Mouse (Mus musculus) embryonic facial prominence, embryonic 13.5 days (tissue): ENCODE data around the gene Ero1lb. TPM values are rescaled to one million over a fixed set of nuclear protein-coding genes. Genes with fewer than 3 reads are reported as not detected.
"Not testable (repeated sequence)": the region's sequence is repeated elsewhere in the genome, so short reads cannot be mapped to it uniquely, and the experiment has no call there.

ENCODE experiments used
- ATAC-seq: fragments of 200-750 bp; cut with Nextera tagmentation; 2 replicates; pipeline ENCODE4 v1.8.0; 2017; ENCODE audit warnings: low read depth; ENCODE audit not compliant: insufficient number of reproducible peaks, insufficient read depth, low FRiP score, low TSS enrichment
- H3K27ac ChIP-seq: fragments of 300-500 bp; sonication (generic); 2 replicates; pipeline ENCODE4 v1.5.1; 2015; ENCODE audit warnings: moderate library complexity, mild to moderate bottlenecking, inconsistent platforms
- H3K27me3 ChIP-seq: fragments of 300-500 bp; sonication (generic); 2 replicates; pipeline ENCODE4 v1.6.1; 2015; ENCODE audit warnings: mild to moderate bottlenecking, inconsistent platforms
- H3K36me3 ChIP-seq: fragments of 300-500 bp; sonication (generic); 2 replicates; pipeline ENCODE4 v1.6.1; 2015; ENCODE audit warnings: mild to moderate bottlenecking, inconsistent platforms
- H3K4me1 ChIP-seq: fragments of 300-500 bp; sonication (generic); 2 replicates; pipeline ENCODE4 v1.6.1; 2015; ENCODE audit warnings: inconsistent platforms
- H3K4me2 ChIP-seq: fragments of 300-500 bp; sonication (generic); 2 replicates; pipeline ENCODE4 v1.6.1; 2015; ENCODE audit warnings: moderate library complexity, mild to moderate bottlenecking, inconsistent platforms
- H3K4me3 ChIP-seq: fragments of 300-500 bp; sonication (generic); 2 replicates; pipeline ENCODE4 v1.5.1; 2015; ENCODE audit warnings: mild to moderate bottlenecking, inconsistent platforms
- H3K9ac ChIP-seq: fragments of 300-500 bp; sonication (generic); 2 replicates; pipeline ENCODE4 v1.6.1; 2015; ENCODE audit warnings: mild to moderate bottlenecking, inconsistent platforms
- H3K9me3 ChIP-seq: fragments of 300-500 bp; sonication (generic); 2 replicates; pipeline ENCODE4 v1.6.1; 2016; ENCODE audit warnings: inconsistent platforms
- WGBS: fragments of 180-500 bp; shearing (Covaris S2); methylation state at CpG from one replicate; pipeline ENCODE4 v1.1.7; 2015; ENCODE audit warnings: mixed read lengths; 5-methylcytosine and 5-hydroxymethylcytosine counted together
- polyA plus RNA-seq: library from polyadenylated mRNA; unstranded; fragments of >200 nt; fragmentation: Nextera tagmentation; extraction: Ambion mirVana; gene quantifications from 2 replicates; pipeline ENCODE4 v1.2.1, GENCODE M21; 2015

The Ero1lb gene
- polyA plus RNA-seq, 1 experiment from 2014 or later, result 6.6 TPM

- no peak overlapping the region for H3K27ac ChIP-seq
- no peak overlapping the region for H3K4me3 ChIP-seq
- H3K27me3 ChIP-seq, result no peaks in the 10 kb centered on the region
- no peaks in the 10 kb centered on the region for H3K4me1 ChIP-seq
- 0 out of 2 replicates have a peak, but pooled peaks cover 5% of the 10 kb centered on the region for H3K36me3 ChIP-seq
- H3K9ac ChIP-seq, result no peak overlapping the region
- 5% methylated on average over 3 of the region's 3 CpGs for WGBS
- ATAC-seq, result no peak
- H3K9me3 ChIP-seq, result no peaks in the 10 kb centered on the region
- no peak overlapping the region for H3K4me2 ChIP-seq
Observed at GRCm38 (mm10) chr13:12589003-12589402, 23.3 kb downstream of the Ero1lb start.

- ATAC-seq, H3K27me3 ChIP-seq, H3K4me3 ChIP-seq, H3K9me3 ChIP-seq, H3K27ac ChIP-seq, H3K36me3 ChIP-seq, H3K9ac ChIP-seq, H3K4me1 ChIP-seq, H3K4me2 ChIP-seq: not testable (repeated sequence)
- 74% methylated on average over 4 of the region's 4 CpGs for WGBS
Observed at GRCm38 (mm10) chr13:12597075-12597474, 31.4 kb downstream of the Ero1lb start.

GRCm38 (mm10) chr13:12610206-12610605, 44.5 kb downstream of the Ero1lb start:
- not testable (repeated sequence) for ATAC-seq, H3K4me3 ChIP-seq, H3K9me3 ChIP-seq, H3K27me3 ChIP-seq, H3K4me1 ChIP-seq, H3K4me2 ChIP-seq, H3K9ac ChIP-seq, H3K27ac ChIP-seq, H3K36me3 ChIP-seq

GRCm38 (mm10) chr13:12614026-12614425, 48.4 kb downstream of the Ero1lb start:
- H3K4me1 ChIP-seq, H3K27ac ChIP-seq, H3K9me3 ChIP-seq, ATAC-seq, H3K27me3 ChIP-seq, H3K9ac ChIP-seq, H3K4me3 ChIP-seq, H3K4me2 ChIP-seq: not testable (repeated sequence)
- H3K36me3 ChIP-seq, result peaks cover 15% of the 10 kb centered on the region
- whole genome bisulfite sequencing, result 90% methylated on average over 6 of the region's 6 CpGs

GRCm38 (mm10) chr13:12614591-12614990, 48.9 kb downstream of the Ero1lb start:
- not testable (repeated sequence) for H3K4me2 ChIP-seq, H3K4me3 ChIP-seq, H3K9me3 ChIP-seq, ATAC-seq, H3K4me1 ChIP-seq, H3K27ac ChIP-seq, H3K9ac ChIP-seq, H3K27me3 ChIP-seq
- peaks cover 21% of the 10 kb centered on the region for H3K36me3 ChIP-seq
- WGBS, result 92% methylated on average over 7 of the region's 7 CpGs

- WGBS, result 93% methylated on average over 10 of the region's 10 CpGs
- H3K4me3 ChIP-seq, result not testable (repeated sequence)
- peaks cover 25% of the 10 kb centered on the region for H3K36me3 ChIP-seq
Observed at GRCm38 (mm10) chr13:12615014-12615413, 49.3 kb downstream of the Ero1lb start.

GRCm38 (mm10) chr13:12616489-12616888, 50.8 kb downstream of the Ero1lb start:
- H3K4me1 ChIP-seq, H3K4me2 ChIP-seq, ATAC-seq, H3K27me3 ChIP-seq, H3K4me3 ChIP-seq, H3K27ac ChIP-seq, H3K9ac ChIP-seq, H3K9me3 ChIP-seq: not testable (repeated sequence)
- peaks cover 39% of the 10 kb centered on the region for H3K36me3 ChIP-seq
- WGBS, result 93% methylated on average over 3 of the region's 3 CpGs

More at GRCm38 (mm10) chr13:12615014-12615413, 49.3 kb downstream of the Ero1lb start:
- ATAC-seq, H3K27me3 ChIP-seq, H3K9ac ChIP-seq, H3K4me1 ChIP-seq, H3K4me2 ChIP-seq, H3K9me3 ChIP-seq, H3K27ac ChIP-seq: not testable (repeated sequence)

GRCm38 (mm10) chr13:12619808-12620207, 54.1 kb downstream of the Ero1lb start:
- peaks cover 46% of the 10 kb centered on the region for H3K36me3 ChIP-seq

GRCm38 (mm10) chr13:12626061-12626460, 60.4 kb downstream of the Ero1lb start:
- H3K4me3 ChIP-seq, ATAC-seq: not testable (repeated sequence)
- WGBS, result 96% methylated on average over 3 of the region's 3 CpGs

More at GRCm38 (mm10) chr13:12619808-12620207, 54.1 kb downstream of the Ero1lb start:
- not testable (repeated sequence) for H3K9me3 ChIP-seq, ATAC-seq, H3K27me3 ChIP-seq, H3K9ac ChIP-seq, H3K4me2 ChIP-seq, H3K4me1 ChIP-seq, H3K27ac ChIP-seq, H3K4me3 ChIP-seq
- 95% methylated on average over 8 of the region's 8 CpGs for WGBS

GRCm38 (mm10) chr13:12627746-12628145, 62.1 kb downstream of the Ero1lb start:
- not testable (repeated sequence) for ATAC-seq, H3K9me3 ChIP-seq, H3K4me3 ChIP-seq, H3K27me3 ChIP-seq, H3K4me1 ChIP-seq, H3K9ac ChIP-seq, H3K27ac ChIP-seq, H3K4me2 ChIP-seq
- WGBS, result 89% methylated on average over 8 of the region's 8 CpGs
- 0 out of 2 replicates have a peak, but pooled peaks cover 10% of the 10 kb centered on the region for H3K36me3 ChIP-seq

More at GRCm38 (mm10) chr13:12626061-12626460, 60.4 kb downstream of the Ero1lb start:
- H3K27me3 ChIP-seq, H3K4me2 ChIP-seq, H3K9me3 ChIP-seq, H3K9ac ChIP-seq, H3K27ac ChIP-seq, H3K4me1 ChIP-seq: not testable (repeated sequence)
- peaks cover 22% of the 10 kb centered on the region; the same call in 1 of the 2 replicates for H3K36me3 ChIP-seq

GRCm38 (mm10) chr13:12628181-12628580, 62.5 kb downstream of the Ero1lb start:
- not testable (repeated sequence) for ATAC-seq, H3K27me3 ChIP-seq, H3K9me3 ChIP-seq, H3K36me3 ChIP-seq, H3K4me1 ChIP-seq, H3K27ac ChIP-seq, H3K4me2 ChIP-seq, H3K9ac ChIP-seq, H3K4me3 ChIP-seq
- 86% methylated on average over 5 of the region's 5 CpGs for WGBS

GRCm38 (mm10) chr13:12630252-12630651, 64.6 kb downstream of the Ero1lb start:
- not testable (repeated sequence) for ATAC-seq, H3K4me1 ChIP-seq, H3K27ac ChIP-seq, H3K4me2 ChIP-seq, H3K9me3 ChIP-seq, H3K27me3 ChIP-seq, H3K36me3 ChIP-seq, H3K4me3 ChIP-seq, H3K9ac ChIP-seq
- WGBS, result 83% methylated on average over 5 of the region's 5 CpGs
